Mouse (Mus musculus) cerebellum, adult (tissue): ENCODE measurements around the gene Mmel1.
A peak's percentile ranks its signal among the peaks of the same experiment; 100 is the strongest.

Experiments used
- ATAC-seq: cut with Nextera tagmentation; 2 replicates; pipeline ENCODE4 v1.9.2; 2017; ENCODE audit warnings: mild to moderate bottlenecking, moderate library complexity, mixed read lengths; ENCODE audit not compliant: insufficient number of reproducible peaks, low FRiP score, low TSS enrichment

The Mmel1 gene

GRCm38 (mm10) chr4:154902371-154902770 is 33.0 kb downstream of the Mmel1 start:
- no peak for ATAC-seq

DNA sequence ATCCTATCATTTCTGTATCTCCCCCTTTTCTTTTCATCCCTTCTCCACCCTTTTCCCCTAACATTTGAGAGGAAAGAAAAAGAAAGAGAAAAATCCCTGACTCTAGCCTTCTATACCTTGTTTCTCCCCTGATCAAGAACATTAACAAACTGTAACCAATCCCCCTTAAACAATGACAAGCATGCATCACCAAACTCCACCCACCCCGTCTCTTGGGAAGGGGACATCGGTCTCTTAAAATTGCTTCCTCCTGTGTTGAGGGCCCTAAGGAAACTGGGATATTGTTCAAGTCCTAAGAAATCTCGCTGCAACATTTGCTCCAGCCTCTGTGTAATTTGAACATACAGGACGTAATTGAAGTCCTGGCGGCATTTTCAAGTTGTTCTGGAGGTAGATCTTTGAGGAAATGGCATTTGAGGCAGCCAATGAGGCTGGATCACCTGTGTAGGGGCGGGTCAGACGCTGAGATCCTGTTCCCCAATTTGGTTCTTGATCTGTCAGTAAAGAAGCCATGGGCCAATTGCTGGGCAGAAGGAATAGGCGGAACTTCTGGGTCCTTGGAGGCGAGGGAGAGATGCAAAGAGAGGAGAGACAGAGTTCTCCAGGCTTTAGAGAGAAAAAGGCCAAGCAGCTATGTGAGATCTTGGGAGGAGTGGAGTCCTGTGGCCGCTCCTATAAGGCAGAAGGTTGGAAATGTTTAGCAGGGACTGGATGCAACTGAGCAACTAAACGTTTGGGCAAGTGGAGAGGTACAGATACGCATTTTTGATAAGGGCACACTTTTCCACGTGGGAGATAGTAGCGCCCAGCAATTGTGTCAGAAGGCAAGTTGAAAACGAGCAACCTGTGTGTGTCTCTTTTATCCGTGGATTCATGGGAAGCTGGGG is 35.0 kb downstream of the Mmel1 start:
- ATAC-seq = peak; percentile 95

DNA sequence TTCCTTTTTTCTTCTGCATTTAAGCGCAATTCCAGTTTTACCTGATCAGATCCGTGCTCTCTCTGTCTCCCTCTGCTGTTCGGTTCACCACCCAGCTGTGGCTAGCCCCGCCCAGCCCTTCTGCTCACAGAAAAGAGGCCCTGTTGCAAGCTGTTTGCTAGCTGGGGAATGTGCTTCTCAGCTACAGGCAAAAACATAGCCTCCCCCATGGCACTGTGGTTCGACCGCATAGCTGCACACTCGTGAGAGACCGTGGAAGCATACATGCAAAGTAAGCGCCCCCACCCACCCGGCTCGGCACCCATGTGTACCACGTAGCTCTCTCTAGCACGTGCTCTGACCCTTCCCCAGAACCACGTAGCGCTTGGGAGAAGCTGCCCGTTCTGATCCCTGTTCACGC is 38.4 kb downstream of the Mmel1 start:
- 0 out of 2 replicates have a peak, but pooled peaks have one; percentile 58 for ATAC-seq

GRCm38 (mm10) chr4:154908490-154908889 is 39.1 kb downstream of the Mmel1 start:
- no peak for ATAC-seq

GRCm38 (mm10) chr4:154910606-154911522 is 41.5 kb downstream of the Mmel1 start:
- ATAC-seq = no peak

- ATAC-seq = no peak
These were observed 42.3 kb downstream of the Mmel1 start for GRCm38 (mm10) chr4:154911644-154912043.

DNA sequence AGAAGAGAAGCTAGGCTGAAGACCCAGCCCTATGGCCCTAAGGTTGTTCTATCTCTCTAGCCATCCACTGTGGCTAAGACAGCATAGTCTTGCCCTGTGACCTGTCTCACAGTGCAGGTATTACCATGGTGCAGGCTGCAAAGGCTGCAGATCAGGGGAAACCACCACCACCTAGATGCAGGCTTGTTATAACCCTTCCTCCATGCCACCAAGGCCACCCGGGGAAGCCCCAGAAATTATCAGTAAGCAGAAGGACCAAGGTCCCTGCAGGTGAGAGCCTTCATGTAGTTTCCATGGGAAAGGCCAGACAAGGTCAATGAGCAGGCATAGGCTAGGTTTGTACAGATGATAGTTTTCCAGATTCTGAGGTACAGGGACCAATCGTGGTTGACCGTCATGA is 44.5 kb downstream of the Mmel1 start:
- ATAC-seq = no peak

- ATAC-seq = no peak
These were observed 44.9 kb downstream of the Mmel1 start for GRCm38 (mm10) chr4:154914252-154914651.

DNA sequence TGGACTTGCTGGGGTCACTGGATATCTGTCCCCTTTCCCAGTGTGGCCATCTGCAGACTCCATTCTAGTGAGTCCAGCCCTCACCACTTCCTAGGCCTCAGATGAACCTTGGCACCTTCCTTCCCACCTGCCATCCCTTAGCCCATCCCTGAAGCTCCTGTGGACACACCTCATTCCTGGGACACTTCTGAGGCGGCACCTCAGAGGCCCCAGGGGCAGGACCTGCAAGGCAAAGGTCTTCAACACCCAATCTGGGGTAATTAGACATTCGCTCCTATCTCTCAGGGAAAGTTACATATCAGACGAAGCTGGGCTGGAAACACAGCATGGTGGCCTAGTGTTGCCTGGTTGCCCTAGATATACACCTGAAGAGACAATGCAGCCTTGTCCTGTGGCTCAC is 45.3 kb downstream of the Mmel1 start:
- no peak for ATAC-seq

- no peak for ATAC-seq
These were observed 45.9 kb downstream of the Mmel1 start for GRCm38 (mm10) chr4:154915286-154915685.

- no peak for ATAC-seq
These were observed 47.3 kb downstream of the Mmel1 start for GRCm38 (mm10) chr4:154916662-154917061.

DNA sequence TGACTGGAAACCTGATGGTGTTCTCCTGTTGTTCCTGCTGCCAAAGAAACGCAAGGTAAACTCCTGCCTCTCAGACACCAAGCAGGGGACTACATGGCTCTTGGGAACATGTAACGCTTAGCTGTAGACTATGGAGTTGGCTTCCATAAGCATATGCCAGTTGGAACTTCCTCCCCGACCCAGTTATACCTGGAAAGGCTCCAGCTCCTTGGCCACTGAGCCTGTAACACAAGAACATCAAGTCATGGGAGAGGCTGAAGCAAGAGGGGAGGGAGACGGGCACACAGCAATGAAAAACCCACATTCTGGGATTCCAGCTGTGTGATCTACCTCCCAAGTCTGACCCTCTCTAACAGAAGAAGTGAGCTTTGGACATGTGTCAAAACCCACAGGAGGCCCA is 52.9 kb downstream of the Mmel1 start:
- ATAC-seq = no peak; the same call in 1 of the 2 replicates

- ATAC-seq = no peak
These were observed 53.5 kb downstream of the Mmel1 start for GRCm38 (mm10) chr4:154922931-154923330.

- ATAC-seq = no peak
These were observed 56.0 kb downstream of the Mmel1 start for GRCm38 (mm10) chr4:154925413-154925812.

- no peak for ATAC-seq
These were observed 57.8 kb downstream of the Mmel1 start for GRCm38 (mm10) chr4:154926969-154927898.

GRCm38 (mm10) chr4:154927899-154928337 is 58.5 kb downstream of the Mmel1 start:
- ATAC-seq = no peak

GRCm38 (mm10) chr4:154928395-154929087 is 59.2 kb downstream of the Mmel1 start, which contains the start of gene Tnfrsf14:
TSS of gene Tnfrsf14 (minus strand) at chr4:154928563.
- no peak for ATAC-seq

- no peak for ATAC-seq
These were observed 59.8 kb downstream of the Mmel1 start for GRCm38 (mm10) chr4:154929088-154929660.
